8 mouse cellular contexts compared by ENCODE assay signal in the genomic region with DNA sequence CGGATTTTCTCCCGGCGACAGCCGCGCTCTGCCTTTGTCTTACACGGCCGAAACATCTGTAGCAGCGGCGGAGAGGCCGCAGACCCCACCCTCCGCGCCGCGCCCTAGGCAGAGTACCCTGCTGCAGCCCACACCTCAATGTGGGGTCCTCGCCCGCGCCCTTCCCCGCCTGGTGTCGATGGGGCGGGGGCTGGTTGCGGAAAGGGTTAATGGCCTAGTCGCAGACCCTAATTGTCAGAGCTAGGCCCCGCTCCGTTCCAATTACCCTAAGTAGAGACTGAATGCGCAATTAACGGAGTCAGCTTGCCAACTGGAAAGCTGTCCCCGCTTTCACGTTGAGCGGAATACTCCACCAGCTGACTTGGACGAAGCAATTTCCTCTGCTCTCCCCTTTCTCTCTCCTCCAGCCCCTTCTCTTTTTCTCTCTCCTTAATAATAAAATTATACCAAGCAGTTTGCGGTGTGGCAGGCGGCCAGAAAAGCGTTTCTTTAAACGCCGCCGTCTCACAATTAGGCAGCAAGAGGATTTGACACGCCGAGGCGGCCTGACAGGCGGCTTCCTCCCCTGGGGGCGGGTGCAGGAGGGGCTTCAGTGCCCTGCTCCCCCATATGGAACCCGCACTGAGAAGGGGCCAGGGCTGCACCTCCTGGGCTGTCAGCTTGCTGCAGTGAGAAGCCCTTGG. TPM values are rescaled to one million over a fixed set of nuclear protein-coding genes. Genes with fewer than 3 reads are reported as not detected.
DNase-seq lines count a peak whose midpoint lies in the region; ATAC-seq and TF ChIP-seq lines count a peak whose summit lies in the region.

No protein-coding gene starts in this region.

- peaks cover 5% of the 10 kb centered on the region; the same call in 1 of the 2 replicates for H3K36me3 ChIP-seq in heart, embryonic 12.5 days
- H3K36me3 ChIP-seq in kidney, embryonic 16.5 days (ENCODE audit: insufficient read depth, low read length), result no peaks in the 10 kb centered on the region
- H3K36me3 ChIP-seq in liver, adult 2 months (ENCODE audit: control insufficient read depth, insufficient read depth, low read length), result no peaks in the 10 kb centered on the region
- no peaks in the 10 kb centered on the region for H3K36me3 ChIP-seq in neural tube, embryonic 15.5 days

- peak; percentile 51 to 75 for DNase-seq in heart, adult 18-20 months
- DNase-seq in heart, postnatal 36 days, result no peak
- DNase-seq in liver, adult 2 months (ENCODE audit: extremely low read depth, low read depth, low spot score), result no peak

- TF ChIP-seq POLR2A in cortical plate, adult 2 months (IDR thresholded peaks at IDR 0.05; ENCODE audit: extremely low read depth, insufficient read depth, low read length), result no peak
- no peak for TF ChIP-seq POLR2A in liver, adult 2 months (IDR thresholded peaks at IDR 0.05; ENCODE audit: extremely low read depth, insufficient read depth, low read length)

- intact Hi-C loops in heart, postnatal 36 days (cut with DNase I), result no loop called here

- peak overlapping the region; percentile 98 for H3K27ac ChIP-seq in cortical plate, adult 2 months (ENCODE audit: insufficient read depth, low read length)
- H3K27ac ChIP-seq in heart, embryonic 12.5 days (ENCODE audit: poor library complexity, severe bottlenecking), result peak overlapping the region; percentile 97
- H3K27ac ChIP-seq in kidney, embryonic 16.5 days (ENCODE audit: low read length), result peak overlapping the region; percentile 91
- no peak overlapping the region for H3K27ac ChIP-seq in liver, adult 2 months (replicated peaks; ENCODE audit: insufficient read depth, low read depth, low read length)
- H3K27ac ChIP-seq in neural tube, embryonic 15.5 days (replicated peaks), result peak overlapping the region; percentile 99

- peaks cover 15% of the 10 kb centered on the region; the same call in 1 of the 2 replicates for H3K79me2 ChIP-seq in liver, adult 2 months (ENCODE audit: control insufficient read depth, insufficient read depth, low read length)

- H3K4me1 ChIP-seq in cortical plate, adult 2 months (ENCODE audit: control insufficient read depth, insufficient read depth, low read length), result peaks cover 18% of the 10 kb centered on the region
- H3K4me1 ChIP-seq in heart, embryonic 12.5 days (replicated peaks), result peaks cover 88% of the 10 kb centered on the region
- peaks cover 70% of the 10 kb centered on the region for H3K4me1 ChIP-seq in kidney, embryonic 16.5 days (ENCODE audit: insufficient read depth, low read length)
- H3K4me1 ChIP-seq in liver, adult 2 months (ENCODE audit: control insufficient read depth, insufficient read depth, low read length), result peaks cover 18% of the 10 kb centered on the region
- peaks cover 91% of the 10 kb centered on the region for H3K4me1 ChIP-seq in neural tube, embryonic 15.5 days

- no peak for TF ChIP-seq CTCF in cortical plate, adult 2 months (IDR thresholded peaks at IDR 0.05; ENCODE audit: extremely low read depth, insufficient read depth, low read length)
- TF ChIP-seq CTCF in liver, adult 2 months (IDR thresholded peaks at IDR 0.05; ENCODE audit: low read depth, low read length), result no peak

- no peak for ATAC-seq in heart, embryonic 12.5 days (ENCODE audit: insufficient number of reproducible peaks, low FRiP score)
- peak; percentile 52 for ATAC-seq in kidney, embryonic 16.5 days (ENCODE audit: low FRiP score, low TSS enrichment)
- ATAC-seq in neural tube, embryonic 15.5 days (ENCODE audit: low FRiP score), result peak; percentile 68
- ATAC-seq in erythroid progenitor cell, adult 5-6 weeks (replicated peaks; ENCODE audit: low FRiP score, poor library complexity, severe bottlenecking), result no peak

- peak overlapping the region; percentile 89 for H3K9ac ChIP-seq in heart, embryonic 12.5 days
- peak overlapping the region; percentile 82 for H3K9ac ChIP-seq in kidney, embryonic 16.5 days (replicated peaks; ENCODE audit: low read length)
- H3K9ac ChIP-seq in liver, adult 2 months (ENCODE audit: low read depth, low read length), result peak overlapping the region; percentile 26; the same call in 1 of the 2 replicates
- peak overlapping the region; percentile 78 for H3K9ac ChIP-seq in neural tube, embryonic 15.5 days (replicated peaks)

- H3K9me3 ChIP-seq in heart, embryonic 12.5 days (replicated peaks), result no peaks in the 10 kb centered on the region
- no peaks in the 10 kb centered on the region for H3K9me3 ChIP-seq in kidney, embryonic 16.5 days (ENCODE audit: low read length)
- H3K9me3 ChIP-seq in neural tube, embryonic 15.5 days (replicated peaks), result no peaks in the 10 kb centered on the region

- 2% methylated on average over 42 of the region's 42 CpGs for WGBS in heart, embryonic 12.5 days
- WGBS in kidney, embryonic 16.5 days, result under 1% methylated on average over 42 of the region's 42 CpGs
- WGBS in liver, adult 2 months, result 58% methylated on average over 42 of the region's 42 CpGs
- under 1% methylated on average over 42 of the region's 42 CpGs for WGBS in neural tube, embryonic 15.5 days

- H3K27me3 ChIP-seq in heart, embryonic 12.5 days (replicated peaks), result no peaks in the 10 kb centered on the region
- H3K27me3 ChIP-seq in kidney, embryonic 16.5 days (ENCODE audit: insufficient read depth, low read length), result no peaks in the 10 kb centered on the region
- no peaks in the 10 kb centered on the region for H3K27me3 ChIP-seq in liver, adult 2 months (ENCODE audit: control insufficient read depth, insufficient read depth, low read length)
- H3K27me3 ChIP-seq in neural tube, embryonic 15.5 days (replicated peaks), result no peaks in the 10 kb centered on the region

- peak overlapping the region; percentile 99 for H3K4me2 ChIP-seq in heart, embryonic 12.5 days
- H3K4me2 ChIP-seq in kidney, embryonic 16.5 days (replicated peaks; ENCODE audit: low read depth, low read length), result peak overlapping the region; percentile 100
- peak overlapping the region; percentile 77 for H3K4me2 ChIP-seq in neural tube, embryonic 15.5 days

- H3K4me3 ChIP-seq in cortical plate, adult 2 months (ENCODE audit: insufficient read depth, low read length), result peak overlapping the region; percentile 93
- H3K4me3 ChIP-seq in heart, embryonic 12.5 days, result peak overlapping the region; percentile 65
- peak overlapping the region; percentile 65 for H3K4me3 ChIP-seq in kidney, embryonic 16.5 days (ENCODE audit: low read length)
- H3K4me3 ChIP-seq in liver, adult 2 months (ENCODE audit: insufficient read depth, low read depth, low read length), result peak overlapping the region; percentile 32; the same call in 1 of the 2 replicates
- peak overlapping the region; percentile 63 for H3K4me3 ChIP-seq in neural tube, embryonic 15.5 days (replicated peaks)

RNA-seq across cellular contexts. Expression of a gene that starts 45.3 kb away (rescaled TPM):
- 10 to 100 TPM; 25.7 to 36.6 TPM for total RNA-seq in heart, adult 18-20 months (2021)
- 10 to 100 TPM; 28.9 to 39.5 TPM for total RNA-seq in heart, postnatal 36 days (2021)
- polyA plus RNA-seq in cortical plate, adult 2 months (2012; rRNA removed), result 51.2 and 56.7 TPM in 2 replicates
- polyA plus RNA-seq in heart, embryonic 12.5 days (2016; fragmentation: Nextera tagmentation; extraction: Ambion mirVana), result 39.7 and 41.1 TPM in 2 replicates
- polyA plus RNA-seq in kidney, embryonic 16.5 days (2015; fragmentation: Nextera tagmentation; extraction: Ambion mirVana), result 51.3 and 62.2 TPM in 2 replicates
- 151 and 152 TPM in 2 replicates for total RNA-seq in liver, adult 2 months (2014; rRNA removed)
- polyA plus RNA-seq in liver, adult 2 months (2012; rRNA removed), result 477 and 580 TPM in 2 replicates
- 44.2 and 50.0 TPM in 2 replicates for polyA plus RNA-seq in neural tube, embryonic 15.5 days (2015; fragmentation: Nextera tagmentation; extraction: Ambion mirVana)
- total RNA-seq in erythroid progenitor cell, adult 5-6 weeks (2015; ENCODE audit: low replicate concordance), result 6.3 and 10.8 TPM in 2 replicates
- total RNA-seq in erythroid progenitor cell, adult 5-6 weeks (2017; ENCODE audit: low replicate concordance), result 10.7 and 34.9 TPM in 2 replicates

Comparison
In these comparisons a context has a peak if more than half of its experiments do, and no peak if none do; other contexts are left out.
1. DNase-seq: peak in heart, adult 18-20 months (2 of 2); none in heart, postnatal 36 days (0 of 2) and liver, adult 2 months (single experiment).
2. H3K4me3 ChIP-seq: peak in every context shown above with its lines; median percentile 93 in cortical plate, adult 2 months; 65 in heart, embryonic 12.5 days; 65 in kidney, embryonic 16.5 days; 63 in neural tube, embryonic 15.5 days; 32 in liver, adult 2 months.
3. ATAC-seq: peak in kidney, embryonic 16.5 days (single experiment) and neural tube, embryonic 15.5 days (single experiment); none in heart, embryonic 12.5 days (single experiment) and erythroid progenitor cell, adult 5-6 weeks (single experiment).
4. H3K9ac ChIP-seq: peak in every context shown above with its lines; median percentile 89 in heart, embryonic 12.5 days; 82 in kidney, embryonic 16.5 days; 78 in neural tube, embryonic 15.5 days; 26 in liver, adult 2 months.
5. Peak in every context shown above with its lines, with median percentiles within 50 percentile points of each other: H3K4me2 ChIP-seq.